Mouse (Mus musculus) cortical plate, adult 2 months (tissue): ENCODE measurements around the gene Eapp.

Source experiments
- CTCF ChIP-seq: fragments of 200-500 bp; IDR thresholded peaks from 2 replicates; pipeline ENCODE4 v1.5.1; 2011; ENCODE audit warnings: mild to moderate bottlenecking, control low read depth, low read length; ENCODE audit not compliant: insufficient read depth; ENCODE audit errors: extremely low read depth
- POLR2A ChIP-seq: fragments of 200-500 bp; IDR thresholded peaks from 2 replicates; pipeline ENCODE4 v1.6.1; 2011; ENCODE audit warnings: mild to moderate bottlenecking, low read length, control low read depth; ENCODE audit not compliant: insufficient read depth; ENCODE audit errors: extremely low read depth

GRCm38 (mm10) chr12:54699394-54699793 is 3.7 kb upstream of the Eapp start:
- no peak for TF ChIP-seq CTCF
- TF ChIP-seq POLR2A = no peak
